Mouse (Mus musculus): ENCODE data around the gene Kcnk2. TPM values are rescaled to one million over a fixed set of nuclear protein-coding genes. Genes with fewer than 3 reads are reported as not detected.

Kcnk2 gene
- 11.1 and 11.4 TPM in 2 replicates for polyA plus RNA-seq (2016; fragmentation: Nextera tagmentation; extraction: Ambion mirVana)

- ATAC-seq (ENCODE audit: low FRiP score) = no peak
- H3K9ac ChIP-seq = no peak within 1 kb of the TSS
- no peaks in the 10 kb centered on the region for H3K9me3 ChIP-seq (replicated peaks)
- no peak within 1 kb of the TSS for H3K27ac ChIP-seq
- H3K4me1 ChIP-seq = peaks cover 5% of the 10 kb centered on the region
- H3K27me3 ChIP-seq = no peaks in the 10 kb centered on the region
- 55% methylated on average over 14 of the region's 14 CpGs for WGBS
- H3K36me3 ChIP-seq = no peaks in the 10 kb centered on the region
- peak within 1 kb of the TSS; percentile 19; the same call in 1 of the 2 replicates for H3K4me2 ChIP-seq (replicated peaks)
- H3K4me3 ChIP-seq = no peak within 1 kb of the TSS
These were observed at the start of gene Kcnk2 for GRCm38 (mm10) chr1:189402223-189402943. Kcnk2 (minus strand) TSS chr1:189402273.

- H3K36me3 ChIP-seq = no peaks in the 10 kb centered on the region
- H3K4me2 ChIP-seq (replicated peaks) = no peak overlapping the region
- no peaks in the 10 kb centered on the region for H3K9me3 ChIP-seq (replicated peaks)
- no peaks in the 10 kb centered on the region for H3K27me3 ChIP-seq
- no peak overlapping the region for H3K9ac ChIP-seq
- 83% methylated on average over 9 of the region's 9 CpGs for WGBS
- no peak overlapping the region for H3K27ac ChIP-seq
- no peaks in the 10 kb centered on the region for H3K4me1 ChIP-seq
- no peak overlapping the region for H3K4me3 ChIP-seq
- no peak for ATAC-seq (ENCODE audit: low FRiP score)
These were observed 38.7 kb upstream of the Kcnk2 start for GRCm38 (mm10) chr1:189440741-189441140.

- no peaks in the 10 kb centered on the region for H3K27me3 ChIP-seq
- ATAC-seq (ENCODE audit: low FRiP score) = no peak
- H3K9me3 ChIP-seq (replicated peaks) = no peaks in the 10 kb centered on the region
- H3K9ac ChIP-seq = no peak overlapping the region
- no peaks in the 10 kb centered on the region for H3K4me1 ChIP-seq
- no peak overlapping the region for H3K27ac ChIP-seq
- H3K4me3 ChIP-seq = no peak overlapping the region
- WGBS = 76% methylated on average over 5 of the region's 5 CpGs
- H3K4me2 ChIP-seq (replicated peaks) = no peak overlapping the region
- H3K36me3 ChIP-seq = no peaks in the 10 kb centered on the region
These were observed 35.1 kb upstream of the Kcnk2 start for GRCm38 (mm10) chr1:189437126-189437525.

- 78% methylated on average over 10 of the region's 10 CpGs for WGBS
- Histone ChIP-seq H3K4me1 (peaks cover 9% of the 10 kb centered on the region), H3K9me3 (replicated peaks) (no peaks in the 10 kb centered on the region), H3K36me3 (no peaks in the 10 kb centered on the region), H3K27ac (no peak overlapping the region), H3K27me3 (no peaks in the 10 kb centered on the region), H3K4me2 (replicated peaks) (no peak overlapping the region), H3K9ac (no peak overlapping the region), H3K4me3 (no peak overlapping the region)
- ATAC-seq (ENCODE audit: low FRiP score) = no peak
These were observed 33.4 kb upstream of the Kcnk2 start for GRCm38 (mm10) chr1:189435452-189435851.

DNA sequence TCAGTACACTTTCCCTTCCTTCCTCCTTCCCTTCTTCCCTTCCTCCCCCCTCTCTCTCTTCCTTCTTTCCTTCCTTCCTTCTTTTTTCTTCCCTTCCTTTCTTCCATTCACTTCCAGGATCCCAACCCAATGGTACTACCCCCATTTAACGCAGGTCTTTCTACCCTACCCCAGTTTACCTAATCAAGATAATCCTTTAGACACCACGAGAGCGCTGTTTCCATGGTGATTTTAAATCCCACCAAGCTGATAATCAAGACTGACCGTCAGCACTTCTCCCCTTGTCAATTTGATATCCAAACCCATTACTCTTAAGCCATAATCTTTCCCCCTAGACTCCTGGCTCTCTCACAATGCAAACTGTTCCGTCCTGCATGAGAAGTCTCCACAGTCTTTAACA lies 29.4 kb upstream of the Kcnk2 start:
- Histone ChIP-seq H3K9me3 (replicated peaks) (no peaks in the 10 kb centered on the region), H3K27ac (no peak overlapping the region), H3K4me2 (replicated peaks) (no peak overlapping the region), H3K9ac (no peak overlapping the region), H3K36me3 (no peaks in the 10 kb centered on the region), H3K4me3 (no peak overlapping the region), H3K4me1 (peaks cover 11% of the 10 kb centered on the region), H3K27me3 (no peaks in the 10 kb centered on the region)
- no peak for ATAC-seq (ENCODE audit: low FRiP score)
- 38% methylated on average over 5 of the region's 5 CpGs for WGBS

- 24% methylated on average over 4 of the region's 4 CpGs for WGBS
- Histone ChIP-seq H3K27ac (no peak overlapping the region), H3K9ac (no peak overlapping the region), H3K4me2 (replicated peaks) (no peak overlapping the region), H3K36me3 (no peaks in the 10 kb centered on the region), H3K4me3 (no peak overlapping the region), H3K4me1 (peaks cover 11% of the 10 kb centered on the region), H3K9me3 (replicated peaks) (no peaks in the 10 kb centered on the region), H3K27me3 (no peaks in the 10 kb centered on the region)
- ATAC-seq (ENCODE audit: low FRiP score) = no peak
These were observed 28.5 kb upstream of the Kcnk2 start for GRCm38 (mm10) chr1:189430534-189430933.

GRCm38 (mm10) chr1:189429566-189429965 lies 27.5 kb upstream of the Kcnk2 start:
- ATAC-seq (ENCODE audit: low FRiP score) = no peak
- no peak overlapping the region for H3K4me3 ChIP-seq
- no peak overlapping the region for H3K27ac ChIP-seq
- WGBS = 65% methylated on average over 10 of the region's 10 CpGs
- H3K27me3 ChIP-seq = no peaks in the 10 kb centered on the region
- no peak overlapping the region for H3K4me2 ChIP-seq (replicated peaks)
- no peaks in the 10 kb centered on the region for H3K36me3 ChIP-seq
- no peak overlapping the region for H3K9ac ChIP-seq
- H3K4me1 ChIP-seq = peaks cover 11% of the 10 kb centered on the region
- H3K9me3 ChIP-seq (replicated peaks) = no peaks in the 10 kb centered on the region

DNA sequence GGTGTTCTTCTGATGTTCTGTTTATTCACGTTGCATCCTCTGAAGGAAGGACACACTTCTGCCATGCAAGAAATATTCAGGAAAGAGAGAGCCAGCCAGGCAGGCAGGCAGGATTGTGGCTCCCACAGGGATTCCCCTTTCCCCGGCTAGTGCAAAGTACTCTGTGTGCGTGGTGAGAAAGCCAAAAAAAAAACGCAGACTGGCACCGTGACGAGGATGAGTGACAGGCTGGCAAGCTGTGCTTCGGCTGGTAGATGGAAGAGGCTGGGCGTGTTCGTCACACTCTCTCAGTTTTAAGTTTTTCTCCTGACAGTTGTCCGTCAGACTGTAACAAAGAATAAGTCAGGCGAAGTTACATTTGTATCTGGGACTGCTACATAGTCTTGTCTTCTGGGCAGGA lies 24.2 kb upstream of the Kcnk2 start:
- no peak overlapping the region for H3K27ac ChIP-seq
- no peak for ATAC-seq (ENCODE audit: low FRiP score)
- no peak overlapping the region for H3K4me3 ChIP-seq
- H3K4me1 ChIP-seq = peaks cover 6% of the 10 kb centered on the region
- no peak overlapping the region for H3K4me2 ChIP-seq (replicated peaks)
- H3K27me3 ChIP-seq = no peaks in the 10 kb centered on the region
- WGBS = 81% methylated on average over 11 of the region's 11 CpGs
- no peaks in the 10 kb centered on the region for H3K36me3 ChIP-seq
- H3K9ac ChIP-seq = no peak overlapping the region
- H3K9me3 ChIP-seq (replicated peaks) = no peaks in the 10 kb centered on the region

GRCm38 (mm10) chr1:189419914-189420313 lies 17.8 kb upstream of the Kcnk2 start:
- no peak overlapping the region for H3K4me2 ChIP-seq (replicated peaks)
- 52% methylated on average over 1 of the region's 1 CpGs for WGBS
- H3K27ac ChIP-seq = no peak overlapping the region
- H3K4me3 ChIP-seq = no peak overlapping the region
- no peak for ATAC-seq (ENCODE audit: low FRiP score)
- H3K36me3 ChIP-seq = no peaks in the 10 kb centered on the region
- no peaks in the 10 kb centered on the region for H3K9me3 ChIP-seq (replicated peaks)
- H3K4me1 ChIP-seq = no peaks in the 10 kb centered on the region
- H3K9ac ChIP-seq = no peak overlapping the region
- H3K27me3 ChIP-seq = no peaks in the 10 kb centered on the region

GRCm38 (mm10) chr1:189409906-189410305 lies 7.8 kb upstream of the Kcnk2 start:
- Histone ChIP-seq H3K4me2 (replicated peaks) (no peak overlapping the region), H3K4me3 (no peak overlapping the region), H3K9me3 (replicated peaks) (no peaks in the 10 kb centered on the region), H3K36me3 (no peaks in the 10 kb centered on the region), H3K27ac (no peak overlapping the region), H3K4me1 (peaks cover 8% of the 10 kb centered on the region), H3K9ac (no peak overlapping the region), H3K27me3 (no peaks in the 10 kb centered on the region)
- WGBS = 87% methylated on average over 6 of the region's 6 CpGs
- no peak for ATAC-seq (ENCODE audit: low FRiP score)

DNA sequence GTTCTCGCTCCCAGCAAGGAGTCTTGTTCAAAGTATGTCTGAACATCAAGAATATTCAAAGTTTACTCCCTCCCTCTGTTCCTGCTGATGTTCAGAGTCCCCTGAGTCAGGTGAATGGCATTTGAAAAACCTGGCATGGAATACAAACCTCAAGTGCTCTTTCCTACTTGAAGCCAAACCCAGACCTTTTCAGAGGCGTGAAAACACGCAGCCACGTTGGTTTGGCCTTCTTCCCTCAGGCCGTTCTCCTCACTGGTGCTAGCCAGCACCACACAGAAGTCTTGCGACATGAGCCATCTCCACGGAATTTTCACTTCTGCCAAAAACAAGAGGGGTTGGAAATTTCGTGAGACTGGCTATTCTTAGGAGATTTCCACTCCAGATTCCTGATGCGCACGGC lies 3.1 kb upstream of the Kcnk2 start:
- Histone ChIP-seq H3K9ac (no peak overlapping the region), H3K4me3 (no peak overlapping the region), H3K4me2 (replicated peaks) (no peak overlapping the region), H3K27me3 (no peaks in the 10 kb centered on the region), H3K9me3 (replicated peaks) (no peaks in the 10 kb centered on the region), H3K4me1 (peaks cover 8% of the 10 kb centered on the region), H3K27ac (no peak overlapping the region), H3K36me3 (no peaks in the 10 kb centered on the region)
- no peak for ATAC-seq (ENCODE audit: low FRiP score)
- WGBS = 78% methylated on average over 10 of the region's 10 CpGs

GRCm38 (mm10) chr1:189403546-189403945 lies 1.5 kb upstream of the Kcnk2 start:
- WGBS = 65% methylated on average over 6 of the region's 6 CpGs
- no peak for ATAC-seq (ENCODE audit: low FRiP score)
- H3K4me1 ChIP-seq = peaks cover 8% of the 10 kb centered on the region
- H3K4me2 ChIP-seq (replicated peaks) = no peak overlapping the region
- H3K4me3 ChIP-seq = no peak overlapping the region
- H3K27ac ChIP-seq = no peak overlapping the region
- H3K27me3 ChIP-seq = no peaks in the 10 kb centered on the region
- no peaks in the 10 kb centered on the region for H3K9me3 ChIP-seq (replicated peaks)
- no peaks in the 10 kb centered on the region for H3K36me3 ChIP-seq
- no peak overlapping the region for H3K9ac ChIP-seq

GRCm38 (mm10) chr1:189403139-189403538 lies 1.1 kb upstream of the Kcnk2 start:
- WGBS = 72% methylated on average over 4 of the region's 4 CpGs
- Histone ChIP-seq H3K4me1 (peaks cover 8% of the 10 kb centered on the region), H3K4me2 (replicated peaks) (no peak overlapping the region), H3K36me3 (no peaks in the 10 kb centered on the region), H3K27ac (no peak overlapping the region), H3K9me3 (replicated peaks) (no peaks in the 10 kb centered on the region), H3K27me3 (no peaks in the 10 kb centered on the region), H3K9ac (no peak overlapping the region), H3K4me3 (no peak overlapping the region)
- no peak for ATAC-seq (ENCODE audit: low FRiP score)

All from hindbrain, embryonic 12.5 days (tissue).